Mouse (Mus musculus): ENCODE data around the gene Exog.

The Exog gene

GRCm38 (mm10) chr9:119430311-119430710, 14.4 kb upstream of the Exog start:
- POLR2A ChIA-PET: interaction anchor here in 3 of 4 experiments (0.7 to 1.7 kb wide), 13 partner anchors 9 to 109 kb away, joined by 3 to 8 read pairs (median 4); partner anchors contain the start of genes Acvr2b (in 2 of the 3), Exog (in 2 of the 3) and Oxsr1 (in 2 of the 3)

GRCm38 (mm10) chr9:119435855-119436254, 8.9 kb upstream of the Exog start:
- CTCF ChIA-PET: interaction anchor here in 1 of 4 experiments (1.3 kb wide), 1 partner anchor 84 kb away, joined by 5 read pairs; no protein-coding TSS in a partner anchor
- POLR2A ChIA-PET: interaction anchor here in 2 of 4 experiments (0.8 to 1.9 kb wide), 6 partner anchors 9 to 697 kb away, joined by 3 to 7 read pairs (median 4); partner anchors contain the start of genes Exog (in 1 of the 2), Myd88 (in 1 of the 2) and Oxsr1 (in 1 of the 2)

More at GRCm38 (mm10) chr9:119430311-119430710, 14.4 kb upstream of the Exog start:
- CTCF ChIA-PET: interaction anchor here (0.6 to 1.8 kb wide), 29 partner anchors 9 to 412 kb away, joined by 3 to 9 read pairs (median 4); partner anchors contain the start of genes Exog (in 2 of the 4), Acaa1b (in 1 of the 4), Acvr2b (in 1 of the 4) and Myd88 (in 1 of the 4)

- POLR2A ChIA-PET: interaction anchor here in 2 of 4 experiments (0.6 to 1.5 kb wide), 3 partner anchors 82 to 340 kb away, joined by 3 read pairs; no protein-coding TSS in a partner anchor
- CTCF ChIA-PET: no interaction called here
These were observed 6.7 kb upstream of the Exog start for GRCm38 (mm10) chr9:119438065-119438464.

- ChIA-PET POLR2A (interaction anchor here in 3 of 4 experiments (0.7 to 1.5 kb wide), 8 partner anchors 8 to 340 kb away, joined by 3 to 6 read pairs (median 3); no protein-coding TSS in a partner anchor), CTCF (interaction anchor here in 2 of 4 experiments (0.8 to 1.4 kb wide), 3 partner anchors 9 to 56 kb away, joined by 3 to 6 read pairs (median 3); no protein-coding TSS in a partner anchor)
These were observed 6.2 kb upstream of the Exog start for GRCm38 (mm10) chr9:119438498-119439000.

GRCm38 (mm10) chr9:119445737-119446136, 994 bp downstream of the Exog start:
- ChIA-PET POLR2A (interaction anchor here in 3 of 4 experiments (0.9 to 2.2 kb wide), 14 partner anchors 8 to 123 kb away, joined by 3 to 8 read pairs (median 4); partner anchors contain the start of gene Oxsr1 (in 1 of the 3)), CTCF (interaction anchor here in 2 of 4 experiments (0.9 to 2.6 kb wide), 6 partner anchors 7 to 135 kb away, joined by 3 to 12 read pairs (median 4); no protein-coding TSS in a partner anchor)

- POLR2A ChIA-PET: interaction anchor here in 3 of 4 experiments (0.6 to 2.3 kb wide), 4 partner anchors 9 to 547 kb away, joined by 3 to 12 read pairs (median 5); partner anchors contain the start of gene Exog (in 1 of the 3)
- CTCF ChIA-PET: interaction anchor here in 2 of 4 experiments (0.7 to 1.2 kb wide), 2 partner anchors 125 to 163 kb away, joined by 3 to 12 read pairs; no protein-coding TSS in a partner anchor
These were observed 11.2 kb downstream of the Exog start for GRCm38 (mm10) chr9:119455967-119456366.

- POLR2A ChIA-PET: interaction anchor here in 3 of 4 experiments (1.0 to 2.3 kb wide), 4 partner anchors 12 to 55 kb away, joined by 3 to 7 read pairs (median 3); partner anchors contain the start of genes Exog (in 2 of the 3) and Acvr2b (in 1 of the 3)
- CTCF ChIA-PET: interaction anchor here in 2 of 4 experiments (0.5 to 2.2 kb wide), 3 partner anchors 12 to 1113 kb away, joined by 3 to 5 read pairs (median 4); partner anchors contain the start of gene Exog (in 1 of the 2)
These were observed 12.4 kb downstream of the Exog start for GRCm38 (mm10) chr9:119457122-119457521.

- POLR2A ChIA-PET: interaction anchor here (0.5 to 1.4 kb wide), 6 partner anchors 9 to 291 kb away, joined by 3 to 5 read pairs (median 4); partner anchors contain the start of gene Acvr2b (in 1 of the 4)
- CTCF ChIA-PET: interaction anchor here (0.5 to 2.4 kb wide), 75 partner anchors 8 to 938 kb away, joined by 3 to 31 read pairs (median 4); partner anchors contain the start of genes Exog (in 3 of the 4), Acvr2b (in 1 of the 4), Gorasp1 (in 1 of the 4) and Myd88 (in 1 of the 4)
These were observed 15.7 kb downstream of the Exog start for GRCm38 (mm10) chr9:119460410-119460809.

- ChIA-PET CTCF (interaction anchor here (0.6 to 1.6 kb wide), 11 partner anchors 20 to 544 kb away, joined by 3 to 12 read pairs (median 4); partner anchors contain the start of gene Exog (in 1 of the 4)), POLR2A (interaction anchor here in 1 of 4 experiments (0.6 to 1.1 kb wide), 2 partner anchors 17 to 75 kb away, joined by 3 to 5 read pairs; no protein-coding TSS in a partner anchor)
These were observed 20.3 kb downstream of the Exog start for GRCm38 (mm10) chr9:119465056-119465455.

GRCm38 (mm10) chr9:119465595-119465994, 20.9 kb downstream of the Exog start:
- CTCF ChIA-PET: interaction anchor here (0.5 to 1.6 kb wide), 16 partner anchors 21 to 545 kb away, joined by 3 to 12 read pairs (median 4); partner anchors contain the start of gene Exog (in 1 of the 4)
- POLR2A ChIA-PET: interaction anchor here in 1 of 4 experiments (1.1 kb wide), 1 partner anchor 75 kb away, joined by 5 read pairs; no protein-coding TSS in a partner anchor

GRCm38 (mm10) chr9:119469691-119470353, 25.1 kb downstream of the Exog start:
- ChIA-PET POLR2A (interaction anchor here in 1 of 4 experiments (0.6 to 0.7 kb wide), 2 partner anchors 88 to 419 kb away, joined by 3 to 4 read pairs; no protein-coding TSS in a partner anchor), CTCF (interaction anchor here in 1 of 4 experiments (0.9 to 1.0 kb wide), 2 partner anchors 9 to 111 kb away, joined by 3 to 4 read pairs; no protein-coding TSS in a partner anchor)

GRCm38 (mm10) chr9:119472412-119472918, 27.7 kb downstream of the Exog start:
- ChIA-PET POLR2A (interaction anchor here in 2 of 4 experiments (0.6 to 1.5 kb wide), 3 partner anchors 12 to 1366 kb away, joined by 3 to 12 read pairs (median 4); no protein-coding TSS in a partner anchor), CTCF (interaction anchor here in 2 of 4 experiments (1.2 to 1.6 kb wide), 4 partner anchors 12 to 279 kb away, joined by 3 to 4 read pairs (median 4); no protein-coding TSS in a partner anchor)

- ChIA-PET POLR2A (interaction anchor here in 1 of 4 experiments (1.5 kb wide), 1 partner anchor 12 kb away, joined by 4 read pairs; no protein-coding TSS in a partner anchor), CTCF (interaction anchor here in 3 of 4 experiments (0.5 to 1.6 kb wide), 5 partner anchors 12 to 278 kb away, joined by 3 to 4 read pairs (median 4); no protein-coding TSS in a partner anchor)
These were observed 28.3 kb downstream of the Exog start for GRCm38 (mm10) chr9:119473011-119473410.

- CTCF ChIA-PET: interaction anchor here in 1 of 4 experiments (1.2 to 1.5 kb wide), 3 partner anchors 13 to 278 kb away, joined by 3 to 4 read pairs (median 4); no protein-coding TSS in a partner anchor
- POLR2A ChIA-PET: interaction anchor here in 1 of 4 experiments (0.7 kb wide), 1 partner anchor 9 kb away, joined by 3 read pairs; no protein-coding TSS in a partner anchor
These were observed 28.9 kb downstream of the Exog start for GRCm38 (mm10) chr9:119473608-119474164.

GRCm38 (mm10) chr9:119474717-119475611, 30.2 kb downstream of the Exog start:
- ChIA-PET CTCF (interaction anchor here in 3 of 4 experiments (0.6 to 1.6 kb wide), 4 partner anchors 14 to 1095 kb away, joined by 3 to 7 read pairs (median 3); no protein-coding TSS in a partner anchor), POLR2A (interaction anchor here in 1 of 4 experiments (0.7 kb wide), 1 partner anchor 474 kb away, joined by 6 read pairs; no protein-coding TSS in a partner anchor)

GRCm38 (mm10) chr9:119477754-119478153, 33.0 kb downstream of the Exog start:
- POLR2A ChIA-PET: no interaction called here
- CTCF ChIA-PET: no interaction called here
